Mouse (Mus musculus) ES-E14 (cell line): ENCODE results near the gene Cers6. TPM values are rescaled to one million over a fixed set of nuclear protein-coding genes. Genes with fewer than 3 reads are reported as not detected.

Source experiments
- DNase-seq: peaks from one replicate; pipeline ENCODE4 v3.0.0-alpha.2; 2013; ENCODE audit warnings: low read depth, low spot score
- H3K27ac ChIP-seq: 2 replicates; pipeline ENCODE4 v1.5.1; 2012; ENCODE audit warnings: low read depth, mild to moderate bottlenecking, low read length, moderate library complexity, mixed read lengths; ENCODE audit not compliant: poor library complexity, insufficient read depth, severe bottlenecking
- H3K36me3 ChIP-seq: 2 replicates; pipeline ENCODE4 v1.6.1; 2012; ENCODE audit warnings: mild to moderate bottlenecking, low read length, moderate library complexity, mixed read lengths; ENCODE audit not compliant: control insufficient read depth, poor library complexity, insufficient read depth, severe bottlenecking
- H3K4me1 ChIP-seq, 2 experiments: fragments of 150-350 bp in 1 of 2; sonication (generic) in 1 of 2; 2 replicates each; pipeline ENCODE4 v1.6.1; 2012; ENCODE audit warnings: low read length in 2 of 2, mild to moderate bottlenecking in 1 of 2, mixed read lengths in 1 of 2; ENCODE audit not compliant: control insufficient read depth in 2 of 2, insufficient read depth in 2 of 2, poor library complexity in 1 of 2
- H3K4me3 ChIP-seq, 2 experiments: fragments of 150-350 bp in 1 of 2; sonication (generic) in 1 of 2; 2 replicates each; pipeline ENCODE4 v1.5.1; 2012; ENCODE audit warnings: low read length in 2 of 2, low read depth in 1 of 2, mild to moderate bottlenecking in 1 of 2, mixed read lengths in 1 of 2; ENCODE audit not compliant: insufficient read depth in 1 of 2, poor library complexity in 1 of 2, severe bottlenecking in 1 of 2
- H3K9ac ChIP-seq: 2 replicates; pipeline ENCODE4 v1.6.1; 2012; ENCODE audit warnings: low read depth, mild to moderate bottlenecking, low read length, mixed read lengths; ENCODE audit not compliant: poor library complexity, insufficient read depth, severe bottlenecking
- H3K9me3 ChIP-seq: fragments of 150-350 bp; sonication (generic); 2 replicates; pipeline ENCODE4 v1.6.1; 2012; ENCODE audit warnings: low read depth, mild to moderate bottlenecking, low read length; ENCODE audit not compliant: control insufficient read depth, insufficient read depth
- CHD2 ChIP-seq: IDR thresholded peaks from 2 replicates; pipeline ENCODE4 v1.6.1; 2014; ENCODE audit warnings: mild to moderate bottlenecking, low read depth, low read length, inconsistent platforms
- HCFC1 ChIP-seq: IDR thresholded peaks from 2 replicates; pipeline ENCODE4 v1.6.1; 2012; ENCODE audit warnings: low read length, inconsistent platforms, borderline replicate concordance; ENCODE audit not compliant: insufficient read depth
- MAFK ChIP-seq: IDR thresholded peaks from 2 replicates; pipeline ENCODE4 v1.6.1; 2014; ENCODE audit warnings: mild to moderate bottlenecking, low read depth, low read length, inconsistent platforms; ENCODE audit not compliant: insufficient read depth
- ZC3H11A ChIP-seq: IDR thresholded peaks from 2 replicates; pipeline ENCODE4 v1.6.1; 2012; ENCODE audit warnings: low read depth, mild to moderate bottlenecking, inconsistent platforms, low read length, borderline replicate concordance
- ZNF384 ChIP-seq: IDR thresholded peaks from 2 replicates; pipeline ENCODE4 v1.6.1; 2012; ENCODE audit warnings: low read depth, low read length, inconsistent platforms
- in situ Hi-C, 2 experiments: fragments of 600-800 bp; cut with MboI; formaldehyde crosslinking; loops; one replicate each; pipeline ENCODE4 v1.15.1; 2025; ENCODE audit warnings: low sequenced_read_pairs in 2 of 2, inconsistent platforms in 1 of 2; ENCODE audit not compliant: unreplicated experiment in 2 of 2
- total RNA-seq: library from RNA; depleted of rRNA; stranded (reverse); fragments of 300-350 nt; gene quantifications from 2 replicates; pipeline ENCODE4 v1.2.3, GENCODE M21; 2012

The Cers6 gene
- total RNA-seq, 1 experiment = 33.6 TPM

DNA sequence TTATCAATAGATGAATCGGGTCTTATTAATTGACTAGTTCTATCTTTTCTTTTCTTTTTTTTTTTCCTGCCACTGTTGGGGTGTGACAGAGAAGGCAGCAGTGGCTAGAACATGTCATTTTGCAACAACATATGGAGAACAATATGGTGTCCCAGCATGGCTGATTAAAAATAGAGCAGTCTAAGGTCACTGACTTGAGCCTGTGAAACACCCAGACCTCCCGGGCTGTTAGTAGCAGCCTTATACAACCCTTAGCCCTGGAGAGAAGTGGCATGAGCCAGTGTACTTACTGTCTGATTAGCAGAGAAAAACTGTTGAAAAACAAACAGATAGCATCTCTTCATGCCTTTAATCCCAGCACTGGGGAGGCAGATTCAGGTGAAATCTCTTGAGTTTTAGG is 3.1 kb downstream of the Cers6 start:
- Histone ChIP-seq H3K9me3 (no peaks in the 10 kb centered on the region), H3K4me1 (0 out of 4 replicates have a peak, but pooled peaks cover 2 to 4% of the 10 kb centered on the region in 2 experiments), H3K9ac (no peak overlapping the region), H3K36me3 (no peaks in the 10 kb centered on the region), H3K4me3 (no peak overlapping the region), H3K27ac (no peak overlapping the region)
- DNase-seq = no peak
- in situ Hi-C loops = no loop called here
- no peak for TF ChIP-seq MAFK
- no peak for TF ChIP-seq CHD2

DNA sequence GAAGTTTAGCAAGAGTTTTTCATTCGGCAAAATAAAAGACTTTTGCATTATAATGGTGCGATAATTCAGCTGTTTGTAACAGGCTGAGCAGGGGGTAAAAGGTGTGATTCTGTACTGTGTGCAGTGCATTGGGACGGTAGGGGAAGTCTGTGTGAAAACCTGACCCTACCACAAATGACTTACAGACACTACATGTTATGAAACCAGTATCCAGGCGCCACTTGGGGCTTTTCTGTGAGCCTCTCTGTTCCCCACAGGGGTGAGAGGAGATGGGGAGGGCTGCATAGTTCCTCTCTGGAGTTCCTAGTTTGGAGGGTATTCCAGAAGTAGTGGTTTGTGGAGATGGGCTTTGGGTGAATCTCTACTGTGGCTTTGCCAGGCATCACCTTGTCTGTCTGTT is 5.9 kb downstream of the Cers6 start:
- Histone ChIP-seq H3K36me3 (no peaks in the 10 kb centered on the region), H3K9me3 (no peaks in the 10 kb centered on the region), H3K4me1 (peaks cover 3 to 4% of the 10 kb centered on the region in 2 experiments; a peak in 1 of 4 replicates), H3K27ac (no peak overlapping the region), H3K4me3 (no peak overlapping the region), H3K9ac (no peak overlapping the region)
- in situ Hi-C loops = no loop called here
- no peak for DNase-seq
- TF ChIP-seq ZNF384 = no peak
- no peak for TF ChIP-seq ZC3H11A
- TF ChIP-seq CHD2 = no peak

DNA sequence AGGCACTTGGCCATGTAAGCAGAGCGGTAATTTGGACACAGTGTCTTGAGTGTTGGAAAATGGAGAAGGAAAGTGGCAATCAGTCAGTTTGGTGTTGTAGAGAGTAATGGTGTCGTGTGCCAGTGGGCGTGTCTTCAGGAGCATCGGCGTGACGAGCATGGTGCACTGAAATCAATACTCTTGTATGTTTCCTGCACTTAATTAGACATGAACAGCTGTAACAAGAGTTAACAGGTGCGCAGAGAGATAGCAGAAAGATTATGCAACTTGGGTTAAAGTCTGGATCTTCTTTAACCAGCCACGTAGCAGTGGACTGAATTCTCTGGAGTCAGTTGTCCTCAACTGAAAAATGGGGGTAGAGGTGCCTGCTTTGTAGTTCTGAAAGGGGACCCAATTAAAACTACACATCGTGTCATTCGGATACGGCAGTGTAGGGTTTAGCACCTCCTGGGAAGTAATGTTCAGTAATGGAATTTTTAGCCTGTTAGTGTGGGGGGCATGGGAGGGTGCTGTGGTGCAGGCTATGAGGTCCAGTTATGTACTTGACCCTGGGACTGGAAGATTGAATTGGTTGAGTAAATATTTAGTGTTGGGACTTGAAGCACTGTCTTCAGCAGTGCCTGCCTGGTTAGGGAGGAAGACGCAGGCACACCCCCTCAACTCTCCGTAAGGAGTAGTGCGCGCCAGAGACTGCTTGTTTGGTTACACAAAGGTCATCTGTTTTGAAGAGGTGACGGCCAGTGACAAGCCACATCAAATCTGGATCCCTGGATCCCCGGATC is 9.9 kb downstream of the Cers6 start:
- no peak overlapping the region for H3K9ac ChIP-seq
- in situ Hi-C loops = no loop called here
- H3K36me3 ChIP-seq = no peaks in the 10 kb centered on the region
- no peak overlapping the region for H3K27ac ChIP-seq
- TF ChIP-seq CHD2 (no peak), ZC3H11A (no peak), HCFC1 (no peak), ZNF384 (no peak), MAFK (no peak)
- H3K4me3 ChIP-seq = no peak overlapping the region
- H3K4me1 ChIP-seq = peaks cover 10 to 14% of the 10 kb centered on the region in 2 experiments
- DNase-seq = no peak
- no peaks in the 10 kb centered on the region for H3K9me3 ChIP-seq

DNA sequence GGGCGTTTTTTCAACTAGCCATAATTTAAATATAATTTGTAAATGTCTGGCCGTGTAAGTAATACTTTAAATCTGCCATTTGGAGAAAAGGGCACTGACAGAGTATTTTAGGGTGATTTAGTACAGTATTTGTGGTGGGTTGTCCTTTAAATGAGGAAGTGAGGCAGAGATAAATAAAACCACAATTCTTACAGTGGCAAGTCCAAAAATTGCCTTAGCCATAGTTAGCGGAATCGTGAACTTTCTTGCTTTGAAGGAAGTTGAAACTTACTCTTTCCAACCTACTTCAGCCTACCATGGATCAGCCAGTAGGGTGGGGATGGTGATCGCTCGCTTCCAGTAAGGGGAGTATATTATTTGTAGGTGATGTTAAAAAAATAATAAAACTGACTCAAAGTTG is 11.8 kb downstream of the Cers6 start:
- in situ Hi-C loops = no loop called here
- TF ChIP-seq ZNF384 = no peak
- TF ChIP-seq MAFK = no peak
- Histone ChIP-seq H3K4me3 (no peak overlapping the region), H3K4me1 (peaks cover 10 to 12% of the 10 kb centered on the region in 2 experiments), H3K9ac (no peak overlapping the region), H3K9me3 (no peaks in the 10 kb centered on the region), H3K27ac (no peak overlapping the region), H3K36me3 (no peaks in the 10 kb centered on the region)
- no peak for DNase-seq

DNA sequence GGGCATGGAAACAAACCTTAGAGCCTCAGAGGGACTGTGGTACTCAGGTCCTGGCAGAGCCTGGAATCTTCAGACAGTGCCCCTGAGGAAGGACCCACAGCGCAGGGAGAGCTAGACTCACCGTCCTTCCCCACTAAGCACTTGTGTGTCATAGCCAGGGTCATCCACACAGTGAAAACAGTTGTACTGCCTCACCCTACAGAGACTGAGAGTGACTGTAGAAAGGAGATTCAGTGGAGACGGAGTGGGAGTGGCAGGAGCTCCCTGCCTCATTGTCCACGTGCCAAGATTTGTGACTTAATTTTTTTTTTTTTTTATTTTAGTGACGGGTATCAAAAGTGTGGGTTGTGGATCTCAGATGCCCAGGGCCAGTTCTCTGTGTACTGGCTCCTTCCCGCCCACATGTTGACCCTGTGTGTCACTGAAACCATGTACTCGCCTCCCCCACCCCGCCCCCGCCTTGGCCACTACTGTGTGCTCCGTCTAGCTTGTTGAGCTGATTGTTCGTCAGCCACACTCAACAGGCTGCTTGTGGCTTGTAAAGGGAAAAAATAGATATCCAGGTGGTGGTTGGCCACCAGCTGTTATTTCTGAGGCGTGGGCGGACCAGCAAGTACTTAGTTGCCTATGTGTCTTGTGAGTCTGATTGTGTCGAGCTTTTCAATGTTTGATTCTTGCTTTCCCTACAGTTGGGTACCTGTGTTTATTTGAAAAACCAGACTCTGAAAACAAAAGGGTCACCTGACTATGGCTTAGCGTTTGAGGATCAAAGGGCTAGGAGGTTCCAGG is 12.6 kb downstream of the Cers6 start:
- peak; percentile 44 for DNase-seq
- no peaks in the 10 kb centered on the region for H3K9me3 ChIP-seq
- H3K4me3 ChIP-seq = peak overlapping the region; percentile 28 to 31; a peak in 3 of 4 replicates
- no peaks in the 10 kb centered on the region for H3K36me3 ChIP-seq
- H3K27ac ChIP-seq = 0 out of 2 replicates have a peak overlapping the region, but pooled peaks have one; percentile 33
- H3K9ac ChIP-seq = 0 out of 2 replicates have a peak overlapping the region, but pooled peaks have one; percentile 10
- in situ Hi-C loops = no loop called here
- TF ChIP-seq ZNF384 (0 out of 2 replicates have a peak, but pooled peaks have one; percentile 36), CHD2 (no peak)
- H3K4me1 ChIP-seq = peaks cover 10 to 12% of the 10 kb centered on the region in 2 experiments
